Mouse (Mus musculus) heart, postnatal 0 days (tissue): ENCODE measurements around the gene Slc39a11.

ENCODE experiments used
- CTCF ChIP-seq: IDR thresholded peaks from 2 replicates; pipeline ENCODE4 v1.5.1; 2016; ENCODE audit warnings: antibody characterized with exemption, control low read depth, low read depth
- EP300 ChIP-seq: IDR thresholded peaks from 2 replicates; pipeline ENCODE4 v1.6.1; 2016; ENCODE audit warnings: antibody characterized with exemption, low read depth

DNA sequence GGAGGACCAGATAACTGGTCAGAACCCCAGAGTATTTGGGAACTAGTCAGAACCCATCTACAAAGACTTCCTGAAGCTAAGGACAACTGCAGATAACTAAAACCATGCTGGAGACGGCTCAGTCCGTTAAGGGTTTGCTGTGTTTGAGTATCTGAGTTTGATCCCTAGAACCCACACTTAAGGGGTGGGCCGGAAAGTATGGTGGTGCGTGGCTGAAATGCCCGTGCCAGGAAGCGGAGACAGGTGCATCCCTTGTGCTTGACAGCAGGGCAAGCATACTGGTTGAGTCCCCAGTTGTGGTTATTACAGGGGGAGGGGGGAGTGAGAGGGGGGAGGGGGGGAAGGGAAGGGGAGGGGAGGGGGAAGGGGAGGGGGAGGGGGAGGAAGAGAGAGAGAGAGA lies 35.4 kb downstream of the Slc39a11 start:
- no peak for TF ChIP-seq CTCF
- TF ChIP-seq EP300 = no peak
